Mouse (Mus musculus): Measurements from ENCODE around the gene Mttp.

GRCm38 (mm10) chr3:138095301-138095700, 49.5 kb downstream of the Mttp start:
- no peak for TF ChIP-seq CTCF (IDR thresholded peaks at IDR 0.05; ENCODE audit: extremely low read depth, insufficient read depth, insufficient read length, insufficient replicate concordance)
- no peak for TF ChIP-seq POLR2A (IDR thresholded peaks at IDR 0.05; ENCODE audit: low read depth, low read length)
